Mouse (Mus musculus) lung, adult 2 months (tissue): ENCODE results near the gene Zscan25.
"Not testable (repeated sequence)": the region's sequence is repeated elsewhere in the genome, so short reads cannot be mapped to it uniquely, and the experiment has no call there.

ENCODE experiments used
- CTCF ChIP-seq: fragments of 200-500 bp; IDR thresholded peaks from 2 replicates; pipeline ENCODE4 v1.5.1; 2011; ENCODE audit warnings: mild to moderate bottlenecking, low read length, control low read depth; ENCODE audit not compliant: insufficient read depth
- POLR2A ChIP-seq: fragments of 200-500 bp; IDR thresholded peaks from 2 replicates; pipeline ENCODE4 v1.6.1; 2011; ENCODE audit warnings: low read depth, mild to moderate bottlenecking, control low read depth, low read length, borderline replicate concordance; ENCODE audit errors: extremely low read depth

DNA sequence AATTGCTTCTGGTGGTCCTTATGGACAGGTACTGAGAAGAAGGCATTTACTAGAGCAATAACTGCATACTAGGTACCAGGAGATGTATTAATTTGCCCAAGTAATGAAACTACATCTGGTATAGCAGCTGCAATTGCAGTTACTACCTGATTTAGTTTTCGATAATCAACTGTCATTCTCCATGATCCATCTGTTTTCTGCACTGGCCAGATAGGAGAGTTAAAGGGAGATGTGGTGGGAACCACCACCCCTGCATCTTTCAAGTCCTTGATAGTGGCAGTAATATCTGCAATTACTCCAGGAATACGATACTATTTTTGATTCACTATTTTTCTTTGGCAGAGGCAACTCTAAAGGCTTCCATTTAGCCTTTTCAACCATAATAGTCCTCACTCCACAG is 6.7 kb upstream of the Zscan25 start:
- TF ChIP-seq CTCF, POLR2A: not testable (repeated sequence)
